Mouse (Mus musculus) intestine, postnatal 0 days (tissue): ENCODE measurements around the gene Asb2. TPM values are rescaled to one million over a fixed set of nuclear protein-coding genes. Genes with fewer than 3 reads are reported as not detected.

Experiments used
- ATAC-seq: fragments of 200-750 bp; cut with Nextera tagmentation; 2 replicates; pipeline ENCODE4 v1.8.0; 2017; ENCODE audit warnings: mild to moderate bottlenecking, moderate TSS enrichment, moderate library complexity
- H3K27ac ChIP-seq: fragments of 300-500 bp; sonication (generic); 2 replicates; pipeline ENCODE4 v1.5.1; 2014; ENCODE audit warnings: mild to moderate bottlenecking, low read depth, low read length, moderate library complexity
- H3K27me3 ChIP-seq: fragments of 300-500 bp; sonication (generic); replicated peaks from 2 replicates; pipeline ENCODE4 v1.6.1; 2014; ENCODE audit warnings: low read length, mixed read lengths; ENCODE audit not compliant: control insufficient read depth, insufficient read depth
- H3K36me3 ChIP-seq: fragments of 300-500 bp; sonication (generic); 2 replicates; pipeline ENCODE4 v1.6.1; 2014; ENCODE audit warnings: mild to moderate bottlenecking, moderate library complexity; ENCODE audit not compliant: control insufficient read depth, insufficient read depth
- H3K4me1 ChIP-seq: fragments of 300-500 bp; sonication (generic); replicated peaks from 2 replicates; pipeline ENCODE4 v1.6.1; 2014; ENCODE audit warnings: antibody characterized with exemption, low read length, mixed read lengths; ENCODE audit not compliant: control insufficient read depth, insufficient read depth
- H3K4me2 ChIP-seq: fragments of 300-500 bp; sonication (generic); replicated peaks from 2 replicates; pipeline ENCODE4 v1.6.1; 2014; ENCODE audit warnings: low read depth, mild to moderate bottlenecking, moderate library complexity
- H3K4me3 ChIP-seq: fragments of 300-500 bp; sonication (generic); 2 replicates; pipeline ENCODE4 v1.5.1; 2014; ENCODE audit warnings: low read depth, low read length
- H3K9ac ChIP-seq: fragments of 300-500 bp; sonication (generic); 2 replicates; pipeline ENCODE4 v1.6.1; 2014; ENCODE audit warnings: mild to moderate bottlenecking, low read depth, low read length
- H3K9me3 ChIP-seq: fragments of 300-500 bp; sonication (generic); 2 replicates; pipeline ENCODE4 v1.6.1; 2016; ENCODE audit warnings: mixed run types; ENCODE audit not compliant: control insufficient read depth
- CTCF ChIP-seq: sonication (generic); IDR thresholded peaks from 2 replicates; pipeline ENCODE4 v1.5.1; 2016; ENCODE audit warnings: low read depth, mild to moderate bottlenecking, control low read depth, antibody characterized with exemption, moderate library complexity
- WGBS: fragments of 180-500 bp; shearing (Covaris S2); extraction: QIAGEN DNeasy Blood & Tissue Kit; methylation state at CpG from one replicate; pipeline ENCODE4 v1.1.7; 2014; 5-methylcytosine and 5-hydroxymethylcytosine counted together
- polyA plus RNA-seq: library from polyadenylated mRNA; unstranded; fragments of >200 nt; fragmentation: Nextera tagmentation; extraction: Ambion mirVana; gene quantifications from 2 replicates; pipeline ENCODE4 v1.2.1, GENCODE M21; 2015

Gene Asb2
- polyA plus RNA-seq, 1 experiment from 2014 or later = 15.1 TPM

DNA sequence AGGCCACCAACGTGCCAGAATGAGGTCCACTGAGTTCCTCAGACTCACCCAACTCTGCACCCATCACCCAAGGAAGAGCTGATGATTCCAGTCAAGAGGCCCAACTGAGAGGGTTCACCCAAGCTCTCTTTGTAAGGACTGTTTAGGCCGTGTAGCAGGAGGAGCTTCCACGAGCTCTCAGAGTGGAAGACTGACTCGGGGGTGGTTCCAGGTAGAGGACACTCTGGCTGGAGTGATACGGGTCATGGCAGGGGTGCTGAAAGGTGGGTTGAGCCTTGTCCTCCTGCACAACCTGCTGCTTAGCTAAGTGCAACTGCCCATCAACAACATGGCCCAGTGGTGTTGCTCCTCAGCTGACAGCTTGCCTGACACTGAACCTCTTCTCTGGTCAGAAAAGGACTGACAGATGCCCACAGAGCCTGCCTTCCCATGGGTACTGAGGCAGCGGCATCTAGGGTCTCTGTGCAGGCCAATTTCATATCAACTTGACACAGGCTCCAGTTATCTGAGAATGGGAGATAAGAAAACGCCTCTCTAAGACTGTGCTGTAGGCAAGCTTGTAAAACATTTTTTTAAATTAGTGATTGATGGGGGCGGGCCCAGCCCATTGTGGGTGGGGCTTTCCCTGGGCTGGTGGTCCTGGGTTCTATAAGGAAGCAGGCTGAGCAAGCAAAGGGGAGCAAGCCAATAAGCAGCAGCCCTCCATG, 17.9 kb upstream of the Asb2 start:
- no peak for ATAC-seq
- TF ChIP-seq CTCF = no peak
- Histone ChIP-seq H3K4me1 (no peaks in the 10 kb centered on the region), H3K4me2 (no peak overlapping the region), H3K4me3 (no peak overlapping the region), H3K27me3 (no peaks in the 10 kb centered on the region), H3K27ac (no peak overlapping the region), H3K9me3 (no peaks in the 10 kb centered on the region), H3K36me3 (no peaks in the 10 kb centered on the region), H3K9ac (no peak overlapping the region)
- WGBS = 60% methylated on average over 8 of the region's 8 CpGs

DNA sequence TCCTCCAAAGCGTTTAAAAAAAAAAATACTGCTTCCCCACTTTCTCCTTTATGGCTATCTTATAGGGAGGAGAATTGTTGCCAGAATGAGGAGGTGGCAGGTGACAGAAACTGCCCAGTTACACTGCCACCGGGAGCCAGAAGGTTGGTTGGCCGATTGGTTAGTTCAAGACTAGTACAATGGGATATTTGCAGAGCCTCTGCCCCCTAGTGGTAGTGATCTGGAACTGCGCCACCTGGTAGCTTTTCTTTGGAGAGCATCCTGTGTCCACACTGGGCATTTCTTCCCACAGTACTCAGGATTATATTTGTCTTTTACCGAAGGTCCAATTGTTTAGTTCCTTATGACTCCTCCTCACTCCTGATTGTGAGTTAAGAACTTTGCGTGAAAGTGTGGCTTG, 15.9 kb upstream of the Asb2 start:
- no peak overlapping the region for H3K4me3 ChIP-seq
- H3K9ac ChIP-seq = no peak overlapping the region
- H3K27me3 ChIP-seq = no peaks in the 10 kb centered on the region
- no peak for ATAC-seq
- 33% methylated on average over 6 of the region's 6 CpGs for WGBS
- no peaks in the 10 kb centered on the region for H3K9me3 ChIP-seq
- peak; percentile 84 for TF ChIP-seq CTCF
- no peaks in the 10 kb centered on the region for H3K36me3 ChIP-seq
- no peaks in the 10 kb centered on the region for H3K4me1 ChIP-seq
- no peak overlapping the region for H3K4me2 ChIP-seq
- H3K27ac ChIP-seq = no peak overlapping the region

DNA sequence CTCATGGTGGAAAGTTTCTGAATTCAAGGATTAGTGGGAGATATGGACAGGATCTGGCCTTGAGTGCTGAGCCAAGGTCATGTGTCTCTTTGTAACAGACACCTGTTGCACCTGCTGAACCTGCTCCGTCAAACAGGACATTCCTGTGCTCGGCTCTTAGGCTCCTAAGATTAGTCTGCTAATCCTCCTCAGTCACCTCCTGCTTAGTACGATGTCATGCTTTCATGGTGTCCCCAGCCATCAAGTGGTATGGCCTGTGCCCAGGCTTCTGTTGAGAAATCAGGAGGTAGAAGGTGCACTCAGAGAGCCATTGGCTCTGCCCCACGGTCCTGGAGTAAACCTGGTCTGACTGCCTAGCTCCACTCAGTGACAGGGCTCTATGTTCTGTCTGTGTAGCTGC, 15.1 kb upstream of the Asb2 start:
- no peak overlapping the region for H3K4me2 ChIP-seq
- 58% methylated on average over 4 of the region's 4 CpGs for WGBS

DNA sequence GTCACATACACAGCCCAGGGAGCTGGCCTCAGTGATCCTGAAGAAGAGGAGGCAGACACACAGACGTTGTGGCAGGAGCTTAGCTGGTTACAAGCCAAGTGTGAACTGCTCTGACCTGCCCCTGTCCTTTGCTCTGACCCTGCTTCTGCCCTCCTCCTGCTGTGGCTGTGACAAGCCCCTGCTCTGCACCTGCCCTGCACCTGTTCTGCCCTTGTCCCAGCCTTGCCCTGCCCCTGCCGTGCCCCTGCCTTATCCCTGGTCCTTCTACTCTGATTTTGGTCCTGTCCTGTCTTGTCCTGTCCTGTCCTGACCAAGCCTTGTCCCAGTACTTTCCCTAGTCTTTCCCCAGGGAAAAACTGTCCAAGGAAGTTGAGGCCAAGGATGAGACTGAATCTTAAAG, 13.0 kb upstream of the Asb2 start:
- no peak for ATAC-seq
- Histone ChIP-seq H3K4me1 (no peaks in the 10 kb centered on the region), H3K4me3 (no peak overlapping the region), H3K4me2 (no peak overlapping the region), H3K27ac (no peak overlapping the region), H3K36me3 (no peaks in the 10 kb centered on the region), H3K9me3 (no peaks in the 10 kb centered on the region), H3K27me3 (no peaks in the 10 kb centered on the region), H3K9ac (no peak overlapping the region)
- TF ChIP-seq CTCF = no peak
- 36% methylated on average over 2 of the region's 2 CpGs for WGBS

More for the DNA sequence above, 15.1 kb upstream of the Asb2 start:
- H3K4me3 ChIP-seq = no peak overlapping the region
- H3K4me1 ChIP-seq = no peaks in the 10 kb centered on the region
- H3K36me3 ChIP-seq = no peaks in the 10 kb centered on the region
- H3K27me3 ChIP-seq = no peaks in the 10 kb centered on the region
- no peak for TF ChIP-seq CTCF
- no peak for ATAC-seq
- H3K9me3 ChIP-seq = no peaks in the 10 kb centered on the region
- no peak overlapping the region for H3K27ac ChIP-seq
- H3K9ac ChIP-seq = no peak overlapping the region

DNA sequence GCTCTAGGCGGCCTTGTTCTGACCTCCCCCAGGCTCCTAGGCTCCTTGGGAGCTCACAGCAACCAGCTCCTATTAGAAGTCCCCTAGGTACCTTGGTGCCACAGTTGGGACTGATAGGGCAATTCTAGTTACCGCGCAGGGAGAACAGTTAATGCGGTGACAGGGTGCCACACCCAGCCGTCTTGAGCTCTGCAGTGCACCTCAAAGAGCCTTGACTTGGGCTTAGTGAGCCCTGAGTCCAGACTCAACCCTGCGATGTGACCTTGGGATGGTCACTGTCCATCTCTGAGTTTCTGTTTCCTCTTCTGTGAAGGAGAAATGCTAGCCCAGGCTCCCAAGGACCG, 12.5 kb upstream of the Asb2 start:
- Histone ChIP-seq H3K9me3 (no peaks in the 10 kb centered on the region), H3K4me3 (no peak overlapping the region), H3K4me1 (no peaks in the 10 kb centered on the region), H3K36me3 (no peaks in the 10 kb centered on the region), H3K27me3 (no peaks in the 10 kb centered on the region), H3K4me2 (peak overlapping the region; percentile 41; the same call in 1 of the 2 replicates), H3K27ac (no peak overlapping the region), H3K9ac (no peak overlapping the region)
- TF ChIP-seq CTCF = no peak
- 68% methylated on average over 7 of the region's 7 CpGs for WGBS
- ATAC-seq = no peak

DNA sequence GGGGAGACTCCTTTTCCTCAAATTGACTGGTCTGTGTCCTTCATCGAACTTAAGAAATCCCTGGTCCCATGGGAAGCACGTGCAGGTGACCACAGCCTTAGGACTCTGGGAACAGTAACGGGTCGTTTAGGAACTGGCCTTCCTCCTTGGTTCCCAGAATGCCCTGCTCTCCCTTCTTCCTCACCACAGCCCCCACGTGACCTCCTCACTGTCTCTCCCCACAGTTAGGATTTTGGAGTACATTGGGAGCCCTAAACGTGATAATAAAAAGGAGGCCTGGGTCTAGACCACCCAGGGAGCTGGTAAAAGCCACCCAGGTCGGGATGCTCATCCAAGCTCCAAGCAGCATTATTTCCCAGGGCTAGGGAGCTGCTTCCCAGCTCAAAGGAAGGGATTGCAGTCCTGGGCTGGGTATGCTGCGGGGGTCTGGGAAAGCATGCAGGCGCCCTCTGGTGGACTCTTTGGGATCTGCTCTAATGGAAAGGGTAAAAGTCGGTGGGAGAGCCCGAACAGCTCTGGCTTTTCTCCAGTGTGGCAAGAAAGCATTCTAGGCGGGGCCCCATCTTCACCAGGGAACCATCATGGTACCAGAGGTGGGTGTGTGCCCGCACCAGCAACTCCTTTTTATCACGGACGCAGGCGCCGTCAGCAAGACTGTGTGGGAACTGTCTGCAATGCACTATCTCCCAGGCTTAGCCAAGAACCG, 12.0 kb upstream of the Asb2 start:
- no peaks in the 10 kb centered on the region for H3K4me1 ChIP-seq
- no peak overlapping the region for H3K4me3 ChIP-seq
- no peaks in the 10 kb centered on the region for H3K9me3 ChIP-seq
- no peak overlapping the region for H3K27ac ChIP-seq
- H3K27me3 ChIP-seq = no peaks in the 10 kb centered on the region
- peak; percentile 85 for TF ChIP-seq CTCF
- 16% methylated on average over 18 of the region's 18 CpGs for WGBS
- peak overlapping the region; percentile 41; the same call in 1 of the 2 replicates for H3K4me2 ChIP-seq
- no peak overlapping the region for H3K9ac ChIP-seq
- H3K36me3 ChIP-seq = no peaks in the 10 kb centered on the region
- ATAC-seq = no peak
